Mouse (Mus musculus) C2C12 (cell line): Measurements from ENCODE around the gene Flot1.

ENCODE experiments used
- CEBPB ChIP-seq: IDR thresholded peaks from one replicate; pipeline ENCODE4 v1.6.1; 2011; ENCODE audit warnings: low read depth, mild to moderate bottlenecking, control low read depth, moderate library complexity
- CTCF ChIP-seq: IDR thresholded peaks from one replicate; pipeline ENCODE4 v1.5.1; 2011; ENCODE audit not compliant: control insufficient read depth, insufficient read depth, insufficient read length
- MAX ChIP-seq: IDR thresholded peaks from one replicate; pipeline ENCODE4 v1.6.1; 2011; ENCODE audit warnings: mild to moderate bottlenecking, control low read depth
- USF1 ChIP-seq: IDR thresholded peaks from one replicate; pipeline ENCODE4 v1.6.1; 2011; ENCODE audit warnings: low read depth, mild to moderate bottlenecking, control low read depth, moderate library complexity

DNA sequence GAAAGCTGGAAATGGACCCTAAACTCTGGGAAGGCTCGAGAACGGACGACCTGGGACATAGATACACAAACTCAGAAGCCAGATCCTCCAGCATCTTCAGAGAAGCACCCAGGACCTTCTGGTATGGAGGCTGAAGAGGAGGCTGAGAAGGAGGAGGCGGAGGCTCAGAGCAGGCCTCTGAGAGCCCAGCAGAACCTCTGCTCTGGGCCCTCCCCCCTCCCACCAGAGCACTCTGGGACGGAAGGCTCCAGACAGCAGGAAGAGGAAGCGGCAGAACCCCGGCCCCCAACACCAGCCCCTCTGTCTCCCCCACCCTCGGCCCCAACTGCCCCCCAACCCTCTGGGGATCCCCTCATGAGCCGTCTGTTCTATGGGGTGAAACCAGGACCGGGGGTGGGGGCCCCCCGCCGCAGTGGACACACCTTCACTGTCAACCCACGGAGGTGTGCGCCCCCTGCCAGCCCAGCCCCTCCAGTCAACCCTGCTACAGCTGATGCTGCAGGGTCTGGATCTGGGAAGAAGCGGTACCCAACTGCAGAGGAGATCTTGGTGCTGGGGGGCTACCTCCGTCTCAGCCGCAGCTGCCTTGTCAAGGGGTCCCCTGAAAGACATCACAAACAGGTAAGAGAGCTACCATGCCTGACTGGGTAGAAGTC is 45.3 kb downstream of the Flot1 start:
- peak; percentile 1 for TF ChIP-seq CTCF
- TF ChIP-seq USF1 = no peak
- no peak for TF ChIP-seq CEBPB
- TF ChIP-seq MAX = no peak
